Mouse (Mus musculus) heart, adult 2 months (tissue): Measurements from ENCODE around the gene Inhbb. TPM values are rescaled to one million over a fixed set of nuclear protein-coding genes. Genes with fewer than 3 reads are reported as not detected.

Experiments used
- DNase-seq, 2 experiments: peaks; one replicate each; pipeline ENCODE4 v3.0.0; 2021
- H3K27ac ChIP-seq: fragments of 200-600 bp; 2 replicates; pipeline ENCODE4 v1.8.1; 2022
- H3K27me3 ChIP-seq: fragments of 200-500 bp; 2 replicates; pipeline ENCODE4 v1.6.1; 2012; ENCODE audit warnings: mild to moderate bottlenecking, low read length, inconsistent platforms, mixed read lengths; ENCODE audit not compliant: control insufficient read depth, insufficient read depth
- H3K36me3 ChIP-seq: fragments of 200-500 bp; 2 replicates; pipeline ENCODE4 v1.6.1; 2012; ENCODE audit warnings: low read length, inconsistent platforms; ENCODE audit not compliant: control insufficient read depth, insufficient read depth
- H3K4me1 ChIP-seq: fragments of 200-500 bp; 2 replicates; pipeline ENCODE4 v1.6.1; 2011; ENCODE audit warnings: low read length; ENCODE audit not compliant: control insufficient read depth, insufficient read depth
- H3K4me3 ChIP-seq: fragments of 200-600 bp; 2 replicates; pipeline ENCODE4 v1.8.1; 2022
- H3K79me2 ChIP-seq: fragments of 200-500 bp; replicated peaks from 2 replicates; pipeline ENCODE4 v1.6.1; 2012; ENCODE audit warnings: mild to moderate bottlenecking, inconsistent platforms, low read length, moderate library complexity, mixed read lengths; ENCODE audit not compliant: control insufficient read depth, insufficient read depth
- H3K9ac ChIP-seq: fragments of 200-500 bp; 2 replicates; pipeline ENCODE4 v1.6.1; 2012; ENCODE audit warnings: low read depth, mild to moderate bottlenecking, control low read depth, inconsistent platforms, low read length, mixed read lengths
- CTCF ChIP-seq: fragments of 200-600 bp; IDR thresholded peaks from 2 replicates; pipeline ENCODE4 v1.8.1; 2022; ENCODE audit warnings: antibody characterized with exemption, mild to moderate bottlenecking, moderate library complexity
- EP300 ChIP-seq: fragments of 200-500 bp; IDR thresholded peaks from 2 replicates; pipeline ENCODE4 v1.6.1; 2011; ENCODE audit warnings: low read depth, low read length, control low read depth; ENCODE audit not compliant: insufficient read depth
- POLR2A ChIP-seq: fragments of 200-500 bp; IDR thresholded peaks from 2 replicates; pipeline ENCODE4 v1.6.1; 2011; ENCODE audit warnings: mild to moderate bottlenecking, low read depth, low read length, control low read depth; ENCODE audit not compliant: insufficient read depth
- WGBS: fragments of 180-500 bp; shearing (Covaris S2); methylation state at CpG from one replicate; pipeline ENCODE4 v1.1.7; 2018; 5-methylcytosine and 5-hydroxymethylcytosine counted together
- intact Hi-C: fragments of 180-260 bp; cut with DNase I; formaldehyde crosslinking; loops from one replicate; pipeline ENCODE4 v1.15.1; 2025
- polyA plus RNA-seq: library from polyadenylated mRNA; depleted of rRNA; stranded (reverse); fragments of >200 nt; gene quantifications from 2 replicates; pipeline ENCODE4 v1.2.3, GENCODE M21; 2012
- total RNA-seq, 2 experiments: library from RNA; stranded (reverse); gene quantifications; 2 replicates each; pipeline ENCODE4 v1.2.3; 2021

Inhbb gene
- total and polyA plus RNA-seq, 3 experiments: 0.99 to 2.2 (median 1.1) TPM

GRCm38 (mm10) chr1:119417542-119417941 lies 4.5 kb downstream of the Inhbb start:
- Histone ChIP-seq H3K79me2 (no peaks in the 10 kb centered on the region), H3K36me3 (no peaks in the 10 kb centered on the region), H3K27me3 (peaks cover 9% of the 10 kb centered on the region), H3K4me1 (no peaks in the 10 kb centered on the region), H3K27ac (no peak overlapping the region), H3K4me3 (no peak overlapping the region), H3K9ac (no peak overlapping the region)
- TF ChIP-seq CTCF (no peak), EP300 (no peak), POLR2A (no peak)
- WGBS: 90% methylated on average over 20 of the region's 20 CpGs
- DNase-seq: no peak
- intact Hi-C loops: no loop called here

- Histone ChIP-seq H3K4me1 (no peaks in the 10 kb centered on the region), H3K79me2 (no peaks in the 10 kb centered on the region), H3K36me3 (no peaks in the 10 kb centered on the region), H3K27me3 (peaks cover 6% of the 10 kb centered on the region), H3K4me3 (no peak overlapping the region), H3K27ac (no peak overlapping the region), H3K9ac (no peak overlapping the region)
- intact Hi-C loops: no loop called here
- WGBS: 90% methylated on average over 8 of the region's 8 CpGs
- DNase-seq: no peak
- TF ChIP-seq POLR2A (no peak), EP300 (no peak), CTCF (no peak)
These were observed 5.4 kb downstream of the Inhbb start for GRCm38 (mm10) chr1:119416610-119417009.

DNA sequence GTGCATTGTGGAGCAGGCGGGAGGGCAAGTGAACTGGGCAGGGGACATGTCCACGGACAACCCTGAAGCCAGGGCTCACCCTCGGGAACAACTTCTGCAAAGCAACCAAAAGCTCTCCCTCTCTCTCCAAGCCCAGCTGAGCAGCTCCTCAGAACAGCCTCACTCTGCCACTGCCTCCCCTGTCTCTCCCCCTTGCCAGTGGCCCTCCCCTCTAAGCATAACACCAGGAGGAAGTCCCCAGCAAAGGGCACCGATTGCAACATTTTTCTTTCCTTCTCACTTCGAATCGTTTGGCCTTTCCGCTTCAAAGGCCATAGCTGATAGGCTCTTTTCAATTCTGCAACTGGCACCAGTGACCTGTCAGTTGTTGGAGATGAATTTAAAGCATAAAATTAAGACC lies 5.9 kb downstream of the Inhbb start:
- Histone ChIP-seq H3K9ac (no peak overlapping the region), H3K4me3 (no peak overlapping the region), H3K27me3 (peaks cover 6% of the 10 kb centered on the region), H3K4me1 (no peaks in the 10 kb centered on the region), H3K79me2 (no peaks in the 10 kb centered on the region), H3K27ac (no peak overlapping the region), H3K36me3 (no peaks in the 10 kb centered on the region)
- WGBS: 63% methylated on average over 7 of the region's 7 CpGs
- no peak for TF ChIP-seq CTCF
- no peak for TF ChIP-seq EP300
- no peak for TF ChIP-seq POLR2A
- no peak for DNase-seq
- intact Hi-C loops: no loop called here

- peaks cover under 1% of the 10 kb centered on the region; the same call in 1 of the 2 replicates for H3K27me3 ChIP-seq
These were observed 6.9 kb downstream of the Inhbb start for GRCm38 (mm10) chr1:119415151-119415550.

DNA sequence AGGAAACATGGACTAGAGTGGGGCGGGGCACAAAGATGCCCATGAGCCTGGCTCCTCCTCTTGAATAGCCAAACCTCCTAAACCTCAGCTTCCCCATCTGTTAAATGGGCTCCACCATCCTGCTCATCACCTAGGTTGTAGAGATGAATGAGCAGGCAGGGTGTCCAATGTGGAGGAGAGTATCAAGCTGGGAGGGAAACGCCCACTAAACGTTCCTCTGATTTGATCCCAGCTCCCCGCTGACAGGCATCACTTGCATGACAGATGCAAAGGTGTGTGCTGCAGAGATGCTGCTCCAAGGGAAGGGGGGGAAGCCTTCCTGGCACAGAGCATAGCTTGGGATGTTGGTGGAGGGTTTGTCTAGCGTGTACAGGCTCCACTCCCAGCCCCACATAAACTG lies 11.4 kb downstream of the Inhbb start:
- Histone ChIP-seq H3K79me2 (no peaks in the 10 kb centered on the region), H3K9ac (no peak overlapping the region), H3K36me3 (no peaks in the 10 kb centered on the region), H3K27me3 (no peaks in the 10 kb centered on the region), H3K4me3 (no peak overlapping the region), H3K27ac (no peak overlapping the region), H3K4me1 (no peaks in the 10 kb centered on the region)
- TF ChIP-seq POLR2A: no peak
- TF ChIP-seq CTCF: no peak
- no peak for TF ChIP-seq EP300
- no peak for DNase-seq
- 78% methylated on average over 5 of the region's 5 CpGs for WGBS
- intact Hi-C loops: no loop called here

More at GRCm38 (mm10) chr1:119415151-119415550, 6.9 kb downstream of the Inhbb start:
- H3K4me1 ChIP-seq: no peaks in the 10 kb centered on the region
- no peak overlapping the region for H3K27ac ChIP-seq
- WGBS: 87% methylated on average over 8 of the region's 8 CpGs
- no peaks in the 10 kb centered on the region for H3K79me2 ChIP-seq
- TF ChIP-seq CTCF (no peak), EP300 (no peak), POLR2A (no peak)
- intact Hi-C loops: no loop called here
- DNase-seq: no peak
- no peak overlapping the region for H3K9ac ChIP-seq
- H3K36me3 ChIP-seq: no peaks in the 10 kb centered on the region
- H3K4me3 ChIP-seq: no peak overlapping the region

GRCm38 (mm10) chr1:119409599-119410168 lies 12.4 kb downstream of the Inhbb start:
- intact Hi-C loops: no loop called here
- TF ChIP-seq EP300: no peak
- TF ChIP-seq CTCF: no peak
- no peak for TF ChIP-seq POLR2A
- H3K79me2 ChIP-seq: no peaks in the 10 kb centered on the region
- no peaks in the 10 kb centered on the region for H3K27me3 ChIP-seq
- H3K27ac ChIP-seq: no peak overlapping the region
- H3K9ac ChIP-seq: no peak overlapping the region
- 68% methylated on average over 5 of the region's 5 CpGs for WGBS
- no peak overlapping the region for H3K4me3 ChIP-seq
- no peak for DNase-seq
- no peaks in the 10 kb centered on the region for H3K4me1 ChIP-seq
- no peaks in the 10 kb centered on the region for H3K36me3 ChIP-seq
